Mouse (Mus musculus) G1E (cell line): ENCODE measurements around the gene Dkk3.

Experiments
- CTCF ChIP-seq: IDR thresholded peaks from 2 replicates; pipeline ENCODE4 v1.5.1; 2012; ENCODE audit warnings: low read depth, low read length, inconsistent platforms, mixed read lengths
- GATA1 ChIP-seq: IDR thresholded peaks from 2 replicates; pipeline ENCODE4 v1.6.1; 2012; ENCODE audit warnings: borderline replicate concordance, low read length, inconsistent platforms, mixed read lengths
- POLR2AphosphoS5 ChIP-seq: IDR thresholded peaks from 2 replicates; pipeline ENCODE4 v1.6.1; 2012; ENCODE audit warnings: low read depth, low read length, inconsistent platforms; ENCODE audit not compliant: insufficient replicate concordance
- TAL1 ChIP-seq: conservative IDR thresholded peaks from 2 replicates; pipeline ENCODE4 v1.6.1; 2012; ENCODE audit warnings: low read depth, low read length, inconsistent platforms, mixed read lengths

DNA sequence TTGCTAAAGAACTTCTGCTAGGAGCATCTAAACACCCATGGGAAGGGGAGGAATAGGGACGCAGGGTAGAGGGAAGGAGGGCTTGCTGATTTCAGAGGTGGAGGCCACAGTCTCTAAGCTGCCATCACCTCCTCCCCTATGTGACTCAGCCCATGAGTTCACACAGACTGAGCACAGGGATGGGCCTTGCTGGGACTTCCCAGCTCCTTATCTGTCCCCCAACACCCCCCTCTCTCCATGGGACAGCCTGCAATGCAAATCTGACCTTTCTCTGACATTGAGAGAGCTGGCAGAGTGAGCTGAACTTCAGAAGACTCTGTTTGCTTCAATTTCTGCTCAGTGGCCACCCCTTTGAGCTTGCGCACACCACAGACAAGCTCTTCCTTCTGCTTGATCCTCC lies 18.1 kb downstream of the Dkk3 start:
- TF ChIP-seq CTCF (no peak), TAL1 (no peak), GATA1 (no peak), POLR2AphosphoS5 (no peak)
